Mouse (Mus musculus) myocyte (in vitro differentiated cells): ENCODE measurements around the gene Ehbp1.

Experiments used
- MAX ChIP-seq: IDR thresholded peaks from one replicate; pipeline ENCODE4 v1.6.1; 2011; ENCODE audit warnings: low read depth, mild to moderate bottlenecking, control low read depth
- POLR2AphosphoS2 ChIP-seq: IDR thresholded peaks from one replicate; pipeline ENCODE4 v1.6.1; 2011; ENCODE audit warnings: low read depth, control low read depth; ENCODE audit not compliant: insufficient read length

DNA sequence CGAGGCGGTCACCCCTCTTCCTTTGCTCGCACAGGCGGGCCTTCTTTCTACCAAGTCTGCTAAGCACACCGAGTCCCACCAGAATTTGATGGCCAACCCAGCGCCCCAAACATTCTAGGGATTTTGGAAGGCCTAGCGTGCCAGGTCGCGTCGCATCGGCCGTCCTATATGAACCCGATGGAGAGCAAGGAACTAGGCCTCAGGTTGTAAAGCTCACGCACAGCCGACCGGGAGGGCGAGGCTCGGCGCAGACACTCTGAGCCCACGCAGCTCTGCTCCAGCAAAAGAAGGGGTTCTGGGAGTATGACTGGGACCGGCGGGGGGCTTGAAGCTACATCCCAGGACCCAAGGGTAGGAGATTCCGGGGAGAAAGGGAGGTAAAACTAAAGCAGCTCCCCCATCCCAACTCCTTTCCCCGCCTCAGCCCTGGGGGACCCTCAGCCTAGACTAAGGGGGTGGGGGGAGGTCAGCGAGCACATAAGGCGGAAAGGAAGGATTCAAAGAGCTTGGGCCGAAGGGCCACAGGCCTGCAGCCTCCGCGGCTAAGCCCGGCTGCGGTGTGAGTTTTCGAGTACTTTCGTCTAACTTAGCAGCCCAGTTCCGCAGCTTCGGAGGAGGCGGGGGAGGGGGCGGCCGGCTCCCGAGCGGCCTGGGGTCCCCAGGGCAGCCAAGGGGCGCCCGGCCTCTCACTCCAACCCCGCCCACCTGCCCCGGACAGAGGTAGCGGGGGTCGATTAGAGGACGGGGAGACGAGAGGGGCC lies 341.6 kb downstream of the Ehbp1 start:
- TF ChIP-seq POLR2AphosphoS2 (no peak), MAX (no peak)
